Mouse (Mus musculus) embryo, embryonic 11.5 days (tissue): Measurements from ENCODE around the gene Rpl28.

Experiments used
- DNase-seq: peaks from one replicate; pipeline ENCODE4 v3.0.0-alpha.2; 2012; ENCODE audit warnings: low read depth, low spot score

The Rpl28 gene

GRCm38 (mm10) chr7:4792278-4793212, at the start of gene Rpl28:
Gene Rpl28 (plus strand): TSS chr7:4792874.
- peak; percentile 96 for DNase-seq

- DNase-seq, result no peak
Observed at GRCm38 (mm10) chr7:4743354-4743753, 49.3 kb upstream of the Rpl28 start.

GRCm38 (mm10) chr7:4744886-4745285, 47.8 kb upstream of the Rpl28 start:
- no peak for DNase-seq

GRCm38 (mm10) chr7:4746326-4746980, 46.2 kb upstream of the Rpl28 start:
- no peak for DNase-seq

DNA sequence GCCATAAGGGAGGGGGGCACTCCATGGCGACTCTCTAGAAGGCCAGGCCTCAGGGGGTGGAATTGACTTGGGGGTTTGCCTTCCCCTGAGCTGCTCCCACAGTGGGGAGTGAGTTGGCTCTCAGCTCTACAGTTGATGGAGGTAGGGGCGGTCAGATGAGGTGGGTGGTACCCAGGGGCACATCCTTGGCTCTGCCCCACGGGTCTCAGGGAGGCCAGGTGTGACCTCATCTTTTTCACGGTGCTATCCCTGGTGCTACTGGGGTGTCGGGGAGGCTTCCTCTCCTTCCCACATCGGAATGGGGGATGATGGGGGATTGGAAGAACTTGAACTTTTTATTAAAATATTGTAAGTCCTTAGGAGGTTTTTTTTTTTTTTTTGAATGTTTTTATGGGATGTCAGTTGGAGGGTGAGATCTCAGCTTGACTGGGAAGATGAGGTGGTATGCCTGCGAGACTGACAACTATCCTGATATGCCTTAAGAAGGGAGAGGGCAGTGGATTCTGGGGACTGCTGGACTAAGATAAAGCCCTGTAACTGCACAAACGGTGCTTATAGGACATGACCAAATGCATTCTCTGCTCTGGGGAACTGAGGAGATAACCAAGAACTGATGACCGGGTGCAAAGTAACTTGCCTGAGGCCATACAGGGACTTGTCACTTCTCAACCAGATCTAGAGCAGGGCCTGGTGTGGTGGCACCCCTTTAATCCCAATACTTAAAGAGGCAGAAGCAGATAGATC, 45.3 kb upstream of the Rpl28 start:
- no peak for DNase-seq

GRCm38 (mm10) chr7:4748321-4748720, 44.4 kb upstream of the Rpl28 start:
- DNase-seq, result no peak

GRCm38 (mm10) chr7:4749169-4749568, 43.5 kb upstream of the Rpl28 start:
- no peak for DNase-seq

DNA sequence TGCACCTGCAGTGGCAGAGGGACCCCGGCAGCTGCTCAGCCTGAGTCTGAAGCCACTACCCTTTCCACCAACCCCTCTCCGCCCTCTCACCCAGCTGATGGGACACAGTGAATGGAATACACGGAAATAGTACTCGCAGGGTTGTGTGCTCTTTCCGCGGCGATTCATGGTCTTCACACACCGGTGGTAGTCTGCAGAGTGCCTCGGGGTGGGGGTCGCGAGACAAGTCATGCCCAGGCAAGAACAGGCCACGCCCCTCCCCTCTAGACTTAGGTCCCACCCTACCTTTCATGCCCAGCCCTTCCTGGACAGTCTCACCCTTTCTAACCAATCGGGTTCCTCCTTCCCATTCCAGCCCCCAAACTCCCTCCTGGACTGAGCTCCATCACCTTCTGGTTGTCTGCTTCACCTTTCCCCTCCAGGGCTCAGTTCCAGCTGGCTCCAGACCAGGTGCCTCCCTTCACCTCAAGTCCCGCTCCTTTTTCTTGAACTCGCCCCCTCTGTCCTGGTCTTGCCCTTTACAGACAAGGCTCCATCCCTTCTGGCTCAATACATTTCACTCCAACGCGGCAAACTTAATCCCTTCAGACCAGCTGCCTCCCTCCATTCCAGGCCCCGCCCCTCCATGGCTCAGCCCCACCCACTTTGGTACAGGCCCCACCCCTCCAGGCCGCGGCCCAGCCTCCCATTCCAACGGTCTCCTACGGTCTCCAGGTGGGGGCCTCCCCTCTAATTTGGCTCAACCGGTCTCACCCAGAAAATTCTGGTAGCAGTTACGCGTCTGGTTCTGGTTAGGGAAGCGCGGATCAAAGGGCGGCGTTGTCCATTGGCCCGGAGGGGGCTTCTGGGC, 40.5 kb upstream of the Rpl28 start:
- DNase-seq, result no peak

- DNase-seq, result peak; percentile 82
Observed at GRCm38 (mm10) chr7:4752821-4753570, 39.7 kb upstream of the Rpl28 start, which contains the start of gene Cox6b2. Gene Cox6b2 (minus strand): TSS chr7:4753094.

GRCm38 (mm10) chr7:4759670-4760069, 33.0 kb upstream of the Rpl28 start:
- no peak for DNase-seq

DNA sequence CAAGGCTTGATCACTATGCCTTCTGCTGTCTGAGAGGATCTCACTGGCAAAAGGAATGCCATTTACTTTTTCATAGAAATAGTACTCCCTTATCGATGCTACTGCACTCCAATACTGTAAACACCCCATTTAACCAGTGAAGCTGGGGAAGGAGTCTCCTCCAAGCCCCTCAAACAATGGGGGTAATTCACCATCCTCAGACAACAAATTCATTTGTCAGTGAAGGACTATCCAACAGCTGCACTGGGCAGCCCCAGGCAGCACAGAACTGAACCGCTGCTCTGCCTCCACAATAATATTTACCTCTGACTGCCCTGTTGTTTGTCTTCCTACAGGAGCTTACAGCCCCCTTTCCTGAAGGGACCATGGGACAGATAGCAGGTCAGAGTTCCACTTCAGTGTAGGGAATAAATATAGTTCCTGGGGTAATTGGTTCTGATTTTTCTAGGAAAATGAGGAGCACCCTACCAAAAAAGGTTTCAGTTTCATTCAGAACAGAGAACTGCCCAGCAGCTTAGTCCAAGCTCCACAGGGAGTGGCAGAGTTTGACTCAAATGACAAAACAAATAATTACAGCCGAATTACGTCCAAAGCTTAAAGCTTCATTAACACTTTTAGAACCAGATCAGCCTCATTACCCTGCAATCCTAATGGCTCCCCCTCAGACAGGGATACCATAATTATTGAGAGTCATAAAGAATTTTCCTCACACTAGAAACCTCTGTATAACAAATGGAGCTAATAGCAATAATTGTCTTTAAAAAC, 27.5 kb upstream of the Rpl28 start:
- DNase-seq, result no peak

- DNase-seq, result no peak
Observed at GRCm38 (mm10) chr7:4771202-4771601, 21.5 kb upstream of the Rpl28 start, which contains the start of gene Fam71e2. Gene Fam71e2 (minus strand): TSS chr7:4771302.

DNA sequence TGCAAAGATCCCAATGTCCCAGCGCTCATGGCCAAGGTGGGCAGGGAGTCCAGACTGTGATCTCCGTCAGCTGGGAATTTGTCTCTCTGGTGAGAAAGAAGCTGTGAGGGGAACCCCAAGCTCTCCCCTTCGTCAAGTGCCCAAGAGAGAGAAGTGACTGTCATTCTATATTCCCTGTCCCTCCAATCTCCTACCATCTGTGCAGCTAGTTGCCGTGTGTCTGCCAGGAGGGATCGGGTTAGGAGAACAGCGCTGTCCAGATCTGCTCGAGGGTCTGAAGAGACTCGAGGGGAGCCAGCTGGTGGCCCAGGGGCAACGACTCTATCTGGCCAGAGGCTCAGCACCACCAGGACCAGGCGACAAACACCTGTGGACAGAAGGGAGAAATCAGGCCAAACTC, 16.5 kb upstream of the Rpl28 start:
- no peak for DNase-seq

GRCm38 (mm10) chr7:4776861-4777830, 15.5 kb upstream of the Rpl28 start:
- DNase-seq, result peak; percentile 59

DNA sequence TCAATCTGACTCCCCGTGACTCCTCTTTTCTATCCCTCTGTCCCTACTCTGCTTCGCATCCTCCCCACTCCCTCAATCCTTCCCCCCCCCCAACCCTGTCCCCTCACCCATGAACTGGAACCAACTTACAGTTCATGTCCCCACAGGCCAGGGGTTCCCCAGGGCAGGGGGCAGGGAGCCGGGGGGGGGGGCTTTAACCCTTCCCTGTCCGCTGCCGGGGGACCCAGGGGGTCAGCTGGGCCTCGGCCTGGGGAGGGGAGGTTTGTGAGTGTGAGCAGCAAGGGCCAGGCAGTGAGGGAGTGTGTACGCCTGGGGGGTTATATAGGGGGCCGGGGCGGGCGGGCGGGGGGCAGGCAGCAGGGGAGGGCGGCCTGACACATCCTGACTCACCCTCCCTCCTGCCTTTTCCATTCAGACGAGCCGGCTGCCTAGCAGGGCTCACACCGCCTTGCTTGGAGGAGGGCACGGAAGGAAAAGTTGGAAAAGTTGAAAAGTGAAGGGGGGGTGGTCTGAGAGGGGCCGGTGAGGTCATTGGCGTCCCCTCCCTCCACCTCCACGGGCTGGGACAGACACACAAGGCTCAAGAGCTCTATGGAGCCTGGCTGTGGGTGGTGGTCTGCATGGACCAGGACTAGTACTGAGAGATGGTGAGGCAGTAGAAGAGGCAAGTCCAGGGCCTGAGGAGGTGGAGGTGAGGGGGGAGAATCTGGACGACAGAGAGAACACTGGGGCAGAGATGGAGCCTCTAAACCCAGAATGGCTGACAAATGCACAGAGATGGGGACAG, 14.6 kb upstream of the Rpl28 start:
- no peak for DNase-seq

- DNase-seq, result no peak
Observed at GRCm38 (mm10) chr7:4779921-4780320, 12.8 kb upstream of the Rpl28 start.

DNA sequence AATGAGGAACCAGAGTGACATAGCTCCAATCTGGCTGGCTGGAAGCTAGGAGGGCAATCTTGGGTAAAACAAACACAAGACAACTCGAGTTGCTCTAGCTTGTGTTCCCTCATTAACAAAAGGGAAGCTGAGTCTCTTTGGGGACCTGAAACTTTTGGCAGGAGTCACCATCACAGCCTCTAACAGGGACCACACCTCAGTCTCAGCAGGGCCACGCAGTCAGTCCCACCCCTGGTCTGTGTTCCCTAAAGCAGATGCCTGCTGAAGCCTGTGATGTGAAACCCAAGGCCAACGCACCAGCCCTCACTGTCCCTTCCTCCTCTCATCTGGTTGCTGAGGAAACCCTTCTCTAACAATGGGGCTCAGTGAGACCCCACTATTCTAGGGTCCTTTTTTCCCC, 10.5 kb upstream of the Rpl28 start:
- DNase-seq, result no peak

DNA sequence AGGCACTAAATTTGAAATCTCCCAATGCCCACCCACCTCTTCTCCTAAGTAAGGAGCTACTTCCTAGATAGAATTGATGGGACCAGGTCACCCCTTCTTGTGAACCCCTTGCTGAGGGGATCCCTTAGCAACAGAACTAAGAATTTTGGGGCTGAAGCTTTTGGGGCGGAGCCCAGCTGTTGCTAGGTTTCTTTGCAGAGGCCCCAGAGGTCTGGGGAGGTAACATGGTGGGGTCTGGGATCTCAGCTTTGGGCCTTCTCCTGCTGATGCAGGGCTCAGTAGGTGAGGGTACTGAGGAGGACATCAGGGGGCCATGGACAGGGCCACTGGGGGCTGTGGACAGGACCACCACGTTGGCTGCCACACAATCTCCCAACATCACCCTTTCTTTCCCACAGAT, 9.9 kb upstream of the Rpl28 start, which contains the start of the genes Il11 and Tmem190:
TSS of gene Il11 (minus strand) at position 101 of the 400 bp plus-strand sequence.
TSS of gene Tmem190 (plus strand) at position 179 of the 400 bp plus-strand sequence.
- DNase-seq, result no peak
